Mouse (Mus musculus) embryonic facial prominence, embryonic 12.5 days (tissue): ENCODE measurements around the gene Cdkn2b. TPM values are rescaled to one million over a fixed set of nuclear protein-coding genes. Genes with fewer than 3 reads are reported as not detected.

Source experiments
- ATAC-seq: fragments of 200-750 bp; cut with Nextera tagmentation; 2 replicates; pipeline ENCODE4 v1.8.0; 2017; ENCODE audit not compliant: insufficient number of reproducible peaks, insufficient read depth, low FRiP score, low TSS enrichment
- H3K27ac ChIP-seq: fragments of 300-500 bp; sonication (generic); 2 replicates; pipeline ENCODE4 v1.5.1; 2016; ENCODE audit warnings: mild to moderate bottlenecking
- H3K27me3 ChIP-seq: fragments of 300-500 bp; sonication (generic); 2 replicates; pipeline ENCODE4 v1.6.1; 2016; ENCODE audit warnings: mild to moderate bottlenecking, moderate library complexity
- H3K36me3 ChIP-seq: fragments of 300-500 bp; sonication (generic); 2 replicates; pipeline ENCODE4 v1.6.1; 2016; ENCODE audit warnings: mild to moderate bottlenecking
- H3K4me1 ChIP-seq: fragments of 300-500 bp; sonication (generic); 2 replicates; pipeline ENCODE4 v1.6.1; 2016
- H3K4me2 ChIP-seq: fragments of 300-500 bp; sonication (generic); replicated peaks from 2 replicates; pipeline ENCODE4 v1.6.1; 2016; ENCODE audit warnings: mild to moderate bottlenecking, moderate library complexity
- H3K4me3 ChIP-seq: fragments of 300-500 bp; sonication (generic); 2 replicates; pipeline ENCODE4 v1.5.1; 2016; ENCODE audit warnings: mild to moderate bottlenecking
- H3K9ac ChIP-seq: fragments of 300-500 bp; sonication (generic); 2 replicates; pipeline ENCODE4 v1.6.1; 2016; ENCODE audit warnings: mild to moderate bottlenecking, moderate library complexity
- H3K9me3 ChIP-seq: fragments of 300-500 bp; sonication (generic); 2 replicates; pipeline ENCODE4 v1.6.1; 2016; ENCODE audit warnings: mild to moderate bottlenecking, moderate library complexity
- WGBS: fragments of 180-500 bp; shearing (Covaris S2); methylation state at CpG from one replicate; pipeline ENCODE4 v1.1.7; 2016; 5-methylcytosine and 5-hydroxymethylcytosine counted together
- polyA plus RNA-seq: library from polyadenylated mRNA; unstranded; fragments of >200 nt; fragmentation: Nextera tagmentation; extraction: Ambion mirVana; gene quantifications from 2 replicates; pipeline ENCODE4 v1.2.1, GENCODE M21; 2016

Gene Cdkn2b
- polyA plus RNA-seq, 1 experiment from 2014 or later = 2.0 TPM

- Histone ChIP-seq H3K4me3 (no peak overlapping the region), H3K9ac (no peak overlapping the region), H3K27me3 (peaks cover 84% of the 10 kb centered on the region), H3K36me3 (no peaks in the 10 kb centered on the region), H3K9me3 (no peaks in the 10 kb centered on the region), H3K4me1 (peaks cover 4% of the 10 kb centered on the region; the same call in 1 of the 2 replicates), H3K27ac (no peak overlapping the region), H3K4me2 (no peak overlapping the region)
- 24% methylated on average over 7 of the region's 7 CpGs for WGBS
- ATAC-seq = no peak
Measured at GRCm38 (mm10) chr4:89285688-89286087, 25.2 kb downstream of the Cdkn2b start.

- ATAC-seq = no peak
- no peaks in the 10 kb centered on the region for H3K36me3 ChIP-seq
- H3K27me3 ChIP-seq = peaks cover 78% of the 10 kb centered on the region
- no peak overlapping the region for H3K4me2 ChIP-seq
- H3K27ac ChIP-seq = no peak overlapping the region
- no peak overlapping the region for H3K9ac ChIP-seq
- no peaks in the 10 kb centered on the region for H3K9me3 ChIP-seq
- H3K4me3 ChIP-seq = no peak overlapping the region
- peaks cover 4% of the 10 kb centered on the region; the same call in 1 of the 2 replicates for H3K4me1 ChIP-seq
- WGBS = 2% methylated on average over 12 of the region's 12 CpGs
Measured at GRCm38 (mm10) chr4:89282661-89283060, 28.2 kb downstream of the Cdkn2b start.

GRCm38 (mm10) chr4:89282036-89282566 is 28.7 kb downstream of the Cdkn2b start:
- no peaks in the 10 kb centered on the region for H3K36me3 ChIP-seq
- no peak overlapping the region for H3K27ac ChIP-seq
- no peaks in the 10 kb centered on the region for H3K9me3 ChIP-seq
- WGBS = under 1% methylated on average over 25 of the region's 25 CpGs
- 0 out of 2 replicates have a peak overlapping the region, but pooled peaks have one; percentile 13 for H3K4me2 ChIP-seq
- ATAC-seq = peak; percentile 41
- no peak overlapping the region for H3K9ac ChIP-seq
- no peak overlapping the region for H3K4me3 ChIP-seq
- H3K4me1 ChIP-seq = peaks cover 4% of the 10 kb centered on the region; the same call in 1 of the 2 replicates
- H3K27me3 ChIP-seq = peaks cover 79% of the 10 kb centered on the region

GRCm38 (mm10) chr4:89281236-89281635 is 29.6 kb downstream of the Cdkn2b start:
- no peak overlapping the region for H3K9ac ChIP-seq
- no peak overlapping the region for H3K4me3 ChIP-seq
- H3K27me3 ChIP-seq = peaks cover 82% of the 10 kb centered on the region
- WGBS = 3% methylated on average over 7 of the region's 7 CpGs
- H3K27ac ChIP-seq = no peak overlapping the region
- ATAC-seq = no peak
- no peak overlapping the region for H3K4me2 ChIP-seq
- no peaks in the 10 kb centered on the region for H3K36me3 ChIP-seq
- no peaks in the 10 kb centered on the region for H3K9me3 ChIP-seq
- peaks cover 4% of the 10 kb centered on the region; the same call in 1 of the 2 replicates for H3K4me1 ChIP-seq

- no peaks in the 10 kb centered on the region for H3K36me3 ChIP-seq
- H3K9ac ChIP-seq = no peak overlapping the region
- WGBS = 0% methylated on average over 2 of the region's 2 CpGs
- peaks cover 87% of the 10 kb centered on the region for H3K27me3 ChIP-seq
- no peak overlapping the region for H3K4me2 ChIP-seq
- H3K9me3 ChIP-seq = no peaks in the 10 kb centered on the region
- no peak overlapping the region for H3K4me3 ChIP-seq
- ATAC-seq = no peak
- H3K27ac ChIP-seq = no peak overlapping the region
- H3K4me1 ChIP-seq = peaks cover 4% of the 10 kb centered on the region; the same call in 1 of the 2 replicates
Measured at GRCm38 (mm10) chr4:89279641-89280040, 31.2 kb downstream of the Cdkn2b start.

GRCm38 (mm10) chr4:89277381-89277940 is 33.4 kb downstream of the Cdkn2b start:
- no peak overlapping the region for H3K4me2 ChIP-seq
- H3K27ac ChIP-seq = no peak overlapping the region
- H3K4me3 ChIP-seq = no peak overlapping the region
- no peak for ATAC-seq
- H3K36me3 ChIP-seq = no peaks in the 10 kb centered on the region
- no peak overlapping the region for H3K9ac ChIP-seq
- H3K27me3 ChIP-seq = peaks cover 88% of the 10 kb centered on the region
- under 1% methylated on average over 5 of the region's 5 CpGs for WGBS
- no peaks in the 10 kb centered on the region for H3K9me3 ChIP-seq
- peaks cover 4% of the 10 kb centered on the region; the same call in 1 of the 2 replicates for H3K4me1 ChIP-seq

- no peak for ATAC-seq
- Histone ChIP-seq H3K27ac (no peak overlapping the region), H3K36me3 (no peaks in the 10 kb centered on the region), H3K4me1 (no peaks in the 10 kb centered on the region), H3K4me3 (no peak overlapping the region), H3K27me3 (peaks cover 88% of the 10 kb centered on the region), H3K9me3 (no peaks in the 10 kb centered on the region), H3K4me2 (no peak overlapping the region), H3K9ac (no peak overlapping the region)
- under 1% methylated on average over 37 of the region's 37 CpGs for WGBS
Measured at GRCm38 (mm10) chr4:89276669-89277219, 34.1 kb downstream of the Cdkn2b start.

GRCm38 (mm10) chr4:89275811-89276584 is 34.8 kb downstream of the Cdkn2b start:
- H3K27me3 ChIP-seq = peaks cover 87% of the 10 kb centered on the region
- no peaks in the 10 kb centered on the region for H3K4me1 ChIP-seq
- 3% methylated on average over 24 of the region's 25 CpGs for WGBS
- H3K27ac ChIP-seq = no peak overlapping the region
- no peak for ATAC-seq
- no peak overlapping the region for H3K4me2 ChIP-seq
- no peaks in the 10 kb centered on the region for H3K36me3 ChIP-seq
- no peak overlapping the region for H3K9ac ChIP-seq
- H3K9me3 ChIP-seq = no peaks in the 10 kb centered on the region
- H3K4me3 ChIP-seq = no peak overlapping the region

GRCm38 (mm10) chr4:89274829-89275548 is 35.9 kb downstream of the Cdkn2b start:
- ATAC-seq = no peak
- no peak overlapping the region for H3K4me3 ChIP-seq
- no peak overlapping the region for H3K4me2 ChIP-seq
- H3K27me3 ChIP-seq = peaks cover 91% of the 10 kb centered on the region
- H3K27ac ChIP-seq = no peak overlapping the region
- no peaks in the 10 kb centered on the region for H3K36me3 ChIP-seq
- H3K4me1 ChIP-seq = no peaks in the 10 kb centered on the region
- under 1% methylated on average over 24 of the region's 24 CpGs for WGBS
- H3K9me3 ChIP-seq = no peaks in the 10 kb centered on the region
- no peak overlapping the region for H3K9ac ChIP-seq

GRCm38 (mm10) chr4:89274006-89274405 is 36.8 kb downstream of the Cdkn2b start:
- Histone ChIP-seq H3K9me3 (no peaks in the 10 kb centered on the region), H3K4me1 (no peaks in the 10 kb centered on the region), H3K9ac (no peak overlapping the region), H3K4me2 (no peak overlapping the region), H3K36me3 (no peaks in the 10 kb centered on the region), H3K27me3 (peaks cover 81% of the 10 kb centered on the region), H3K4me3 (no peak overlapping the region), H3K27ac (no peak overlapping the region)
- 2% methylated on average over 14 of the region's 14 CpGs for WGBS
- ATAC-seq = no peak

- no peak overlapping the region for H3K4me3 ChIP-seq
- under 1% methylated on average over 9 of the region's 9 CpGs for WGBS
Measured at GRCm38 (mm10) chr4:89273585-89273984, 37.3 kb downstream of the Cdkn2b start.

More at GRCm38 (mm10) chr4:89273585-89273984, 37.3 kb downstream of the Cdkn2b start:
- ATAC-seq = no peak
- Histone ChIP-seq H3K4me1 (no peaks in the 10 kb centered on the region), H3K36me3 (no peaks in the 10 kb centered on the region), H3K9me3 (no peaks in the 10 kb centered on the region), H3K9ac (no peak overlapping the region), H3K27ac (no peak overlapping the region), H3K27me3 (peaks cover 77% of the 10 kb centered on the region), H3K4me2 (no peak overlapping the region)
